Mouse (Mus musculus) heart, postnatal 0 days (tissue): ENCODE data around the gene Epb41.

Experiments used
- CTCF ChIP-seq: IDR thresholded peaks from 2 replicates; pipeline ENCODE4 v1.5.1; 2016; ENCODE audit warnings: antibody characterized with exemption, control low read depth, low read depth
- EP300 ChIP-seq: IDR thresholded peaks from 2 replicates; pipeline ENCODE4 v1.6.1; 2016; ENCODE audit warnings: antibody characterized with exemption, low read depth

DNA sequence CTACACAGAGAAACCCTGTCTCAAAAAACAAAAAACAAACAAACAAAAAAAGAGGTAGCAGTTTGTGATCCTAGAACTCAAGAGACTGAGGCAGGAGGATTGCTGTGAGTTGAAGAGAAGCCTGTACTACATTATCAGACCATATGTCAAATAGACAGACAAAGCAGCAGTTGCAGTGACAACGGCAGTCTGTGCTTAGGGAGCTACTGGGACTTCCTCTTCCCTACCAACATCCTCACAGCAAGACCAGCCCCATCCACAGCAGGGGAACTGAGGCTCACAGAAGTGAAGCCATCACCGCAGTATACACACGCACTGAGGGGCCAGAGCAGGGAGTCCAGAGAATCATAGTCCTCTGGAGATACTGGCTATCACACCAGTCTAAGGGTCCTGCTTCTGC lies 9.5 kb downstream of the Epb41 start:
- TF ChIP-seq CTCF: no peak
- TF ChIP-seq EP300: no peak
